Mouse (Mus musculus): ENCODE measurements at regions not wholly inside any gene's neighbourhood (a gene's known extent, or its start where the extent isn't known, plus 50 kb on each side); places are given as distances from the start of the nearest gene placed in this dataset.
A peak's percentile ranks its signal among the peaks of the same experiment; 100 is the strongest.

- peak; percentile 39 for DNase-seq (ENCODE audit: low read depth, low spot score)
These were observed 57.5 kb downstream of the Tmem174 start for GRCm38 (mm10) chr13:98579731-98580130.

DNA sequence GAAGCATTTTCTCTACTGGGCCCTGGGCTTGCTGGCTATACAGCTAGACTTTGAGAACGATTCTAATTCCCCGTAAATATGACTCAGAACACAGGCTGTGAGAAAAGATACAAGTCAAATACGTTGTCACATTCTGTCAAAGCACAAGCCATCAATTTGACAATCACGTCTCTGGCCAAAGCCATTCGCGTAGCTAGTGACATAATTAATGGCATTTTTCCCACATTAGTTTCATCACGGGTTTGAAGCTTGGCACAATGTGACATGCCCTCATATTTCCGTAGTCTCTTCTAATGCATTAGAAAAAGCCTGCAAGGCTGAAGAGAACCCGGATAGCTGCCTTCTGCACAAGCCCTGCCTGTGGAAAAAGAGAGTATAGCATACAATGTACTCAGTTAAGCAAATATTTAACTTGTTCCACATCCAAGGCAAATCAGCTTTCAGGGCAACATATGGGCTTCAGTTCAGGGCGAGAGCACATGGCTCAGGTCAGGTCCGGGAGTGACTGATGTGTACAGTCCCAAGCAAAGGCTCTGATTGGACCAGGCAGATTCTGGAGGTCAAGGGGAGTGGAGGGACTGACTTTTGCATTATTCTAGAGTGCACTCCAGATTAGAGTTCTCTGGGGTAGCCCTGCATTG, 58.7 kb downstream of the Tmem174 start:
- DNase-seq (ENCODE audit: low read depth, low spot score), result no peak

DNA sequence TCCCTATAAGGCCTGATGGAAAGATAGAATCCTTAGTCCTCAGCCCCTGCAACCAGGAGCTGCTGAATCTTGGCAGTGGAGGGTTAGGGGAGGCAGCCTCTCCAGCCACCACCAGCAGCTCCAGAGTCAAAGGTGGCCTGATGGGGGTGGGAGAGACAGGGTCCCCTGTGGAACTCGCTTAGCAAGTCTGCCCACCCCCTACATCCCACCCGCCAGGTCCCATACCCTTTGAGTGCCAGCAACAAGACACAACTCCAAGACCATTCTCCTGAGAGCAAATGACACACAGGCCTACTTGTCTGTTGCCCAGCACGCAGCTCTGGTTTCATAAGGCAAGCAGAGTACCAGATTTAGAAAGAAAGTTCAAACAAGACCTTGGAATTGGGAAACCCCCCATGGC, 61.1 kb downstream of the Tmem174 start:
- DNase-seq (ENCODE audit: low read depth, low spot score), result no peak

- no peak for DNase-seq (ENCODE audit: low read depth, low spot score)
These were observed 63.2 kb downstream of the Tmem174 start for GRCm38 (mm10) chr13:98574057-98574323.

DNA sequence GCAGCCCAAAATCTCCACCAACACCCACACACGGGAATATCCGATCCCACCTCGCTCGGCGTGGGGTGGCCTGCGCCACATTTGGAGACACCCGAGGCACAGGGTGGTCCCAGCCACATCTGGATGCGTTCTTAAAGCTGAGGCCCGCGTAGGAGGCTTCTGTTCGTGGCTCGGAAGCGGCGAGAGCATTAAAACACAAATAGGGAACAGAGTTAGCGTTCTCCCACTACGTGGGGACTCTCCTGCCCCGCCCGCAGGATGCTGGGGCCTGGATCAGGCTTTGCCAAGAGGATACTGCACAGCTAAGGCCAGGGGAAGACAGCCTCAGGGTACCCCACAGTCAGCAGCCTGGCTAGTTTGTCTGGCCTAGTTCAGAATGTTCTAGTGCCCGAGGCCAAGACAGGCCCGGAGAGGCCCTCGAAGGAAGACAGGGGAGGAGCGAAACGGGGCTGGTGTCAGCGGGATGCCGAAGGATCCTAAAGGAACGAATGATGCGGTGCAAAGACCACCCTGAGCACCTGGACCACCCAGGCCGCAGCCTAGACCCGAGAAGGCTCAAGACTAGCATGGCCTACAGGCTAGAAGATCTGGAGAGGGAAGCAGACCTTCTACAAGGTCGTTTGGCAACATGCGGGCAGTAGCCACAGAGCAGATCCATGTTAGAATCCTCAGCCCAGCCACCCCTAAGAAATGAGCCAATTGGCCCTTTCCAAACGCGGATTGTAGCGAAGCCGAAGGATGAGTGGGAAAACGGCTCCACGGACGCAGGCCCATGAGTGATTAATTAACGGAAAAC, 63.8 kb downstream of the Tmem174 start:
- no peak for DNase-seq (ENCODE audit: low read depth, low spot score)

GRCm38 (mm10) chr13:98572581-98573260, 64.5 kb downstream of the Tmem174 start:
- DNase-seq (ENCODE audit: low read depth, low spot score), result peak; percentile 14

DNA sequence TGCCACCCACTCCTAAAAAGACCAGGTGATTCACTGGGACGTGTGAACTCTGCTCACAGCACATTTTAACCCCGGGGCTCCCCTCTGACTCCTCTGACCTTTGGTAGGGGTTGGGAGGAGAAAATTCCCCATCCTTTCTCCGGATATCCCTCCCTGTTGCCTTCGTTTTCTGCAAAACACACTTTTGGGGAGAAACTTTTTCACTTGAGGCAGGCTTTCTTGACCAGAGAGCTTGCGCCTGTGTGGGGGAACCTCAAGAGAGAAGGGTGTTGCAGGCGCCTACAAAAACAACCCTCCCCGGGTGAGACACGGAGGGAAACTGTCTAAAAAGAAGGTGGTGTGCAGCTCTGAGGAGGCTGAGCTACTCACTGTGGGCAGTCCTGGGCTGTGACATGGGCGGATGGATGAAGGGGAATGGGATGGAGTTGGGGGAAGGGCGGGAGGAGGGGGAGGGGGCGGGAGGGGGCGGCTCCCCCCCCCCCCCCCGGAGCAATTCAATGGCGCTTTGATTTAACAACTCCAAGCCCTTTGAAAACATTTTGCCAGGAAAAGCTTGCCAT, 65.1 kb downstream of the Tmem174 start:
- no peak for DNase-seq (ENCODE audit: low read depth, low spot score)

DNA sequence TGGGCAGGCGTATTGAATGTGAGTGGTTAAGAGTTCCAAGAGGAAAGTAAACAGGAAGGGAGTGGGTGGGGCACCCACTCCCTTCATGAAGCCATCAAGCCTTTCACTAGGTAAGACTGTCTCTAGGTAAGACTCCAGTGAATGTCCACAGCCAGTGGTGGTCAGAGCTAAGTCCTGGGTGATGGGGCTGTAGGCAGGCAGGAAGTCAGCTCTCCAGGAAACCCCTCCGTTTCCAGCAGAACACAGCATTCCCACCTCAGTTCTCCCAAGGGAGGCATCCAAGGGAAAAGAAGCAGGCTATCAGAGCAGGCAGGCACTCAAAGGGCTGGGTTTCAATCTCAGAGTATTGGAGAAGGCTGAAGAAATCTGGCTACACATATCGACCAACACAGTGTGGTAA, 66.2 kb downstream of the Tmem174 start:
- DNase-seq (ENCODE audit: low read depth, low spot score), result no peak

- DNase-seq (ENCODE audit: low read depth, low spot score), result no peak
These were observed 63.9 kb upstream of the Gm10320 start for GRCm38 (mm10) chr13:98555693-98556092.

DNA sequence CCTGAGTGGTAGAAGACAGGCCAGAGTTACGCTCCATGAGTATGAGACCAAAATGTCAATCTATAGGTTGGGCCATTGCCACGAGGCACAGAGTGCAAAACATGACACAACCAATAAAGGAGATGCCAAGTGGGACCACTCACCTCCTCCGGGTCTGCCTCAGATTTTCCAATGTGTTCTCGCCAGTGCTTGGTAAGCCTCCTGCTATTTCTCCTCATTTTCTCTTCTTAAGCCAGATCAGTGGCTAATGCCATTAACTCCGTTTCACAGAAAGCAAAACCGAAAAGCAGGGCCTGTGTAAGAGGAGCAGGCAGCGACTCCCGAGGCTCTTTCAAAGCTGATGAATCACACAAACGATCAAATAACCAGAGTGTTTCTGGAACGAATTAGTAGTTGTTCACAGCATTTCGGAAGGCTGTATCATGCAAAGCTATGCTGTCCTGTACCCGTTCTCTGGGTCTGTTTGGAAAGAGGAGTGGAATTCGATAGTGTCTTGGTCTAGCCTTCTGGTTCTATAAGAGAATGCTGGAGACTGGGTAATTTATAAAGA, 59.7 kb upstream of the Gm10320 start:
- DNase-seq (ENCODE audit: low read depth, low spot score), result no peak

DNA sequence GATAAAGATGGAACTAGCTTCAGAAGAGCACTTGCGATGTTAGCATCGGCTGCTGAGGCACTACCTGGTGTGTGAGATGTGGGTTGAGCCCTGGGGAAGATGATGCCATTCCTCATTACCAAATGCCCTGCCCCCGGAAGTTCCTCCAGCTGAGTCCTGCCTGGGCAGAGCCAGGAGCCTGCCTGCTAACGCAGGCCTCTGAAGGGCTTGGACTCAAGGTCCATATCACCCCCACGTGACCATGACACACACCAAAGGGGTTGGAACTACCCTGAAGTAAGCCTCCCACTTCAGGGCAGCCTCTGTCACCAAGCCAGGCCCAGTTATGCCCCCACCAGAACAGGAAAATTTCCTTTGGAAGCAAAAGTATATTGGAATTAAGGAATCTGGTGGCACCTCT, 55.4 kb upstream of the Gm10320 start:
- DNase-seq (ENCODE audit: low read depth, low spot score), result no peak

DNA sequence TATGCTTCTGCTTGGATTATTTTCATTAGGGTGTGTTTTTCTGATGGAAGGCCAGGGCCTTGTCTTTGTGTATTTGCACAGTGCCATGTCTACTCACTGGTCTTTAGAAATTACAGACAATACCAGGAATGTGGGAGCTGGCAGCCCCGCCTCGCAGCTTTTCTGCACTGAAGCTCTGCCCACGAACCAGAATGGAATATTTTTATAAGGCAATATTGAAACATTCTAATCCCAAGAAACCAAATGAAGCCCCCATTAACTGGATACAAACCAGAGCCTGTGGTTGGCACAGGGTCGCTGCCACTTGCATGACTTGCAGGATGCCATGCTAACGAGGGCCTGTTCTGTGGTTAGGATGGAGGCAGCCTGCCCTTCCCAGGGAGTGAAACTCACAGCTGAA, 54.3 kb upstream of the Gm10320 start:
- no peak for DNase-seq (ENCODE audit: low read depth, low spot score)

GRCm38 (mm10) chr13:98545398-98545797, 53.6 kb upstream of the Gm10320 start:
- DNase-seq (ENCODE audit: low read depth, low spot score), result no peak

GRCm38 (mm10) chr13:98544051-98544450, 52.2 kb upstream of the Gm10320 start:
- DNase-seq (ENCODE audit: low read depth, low spot score), result no peak

Measured in ES-CJ7 (cell line).